Mouse (Mus musculus) granulocyte monocyte progenitor cell, adult 5-6 weeks (primary cell): ENCODE data around the gene B4galt5. TPM values are rescaled to one million over a fixed set of nuclear protein-coding genes. Genes with fewer than 3 reads are reported as not detected.

Experiments used
- ATAC-seq: replicated peaks from 2 replicates; pipeline ENCODE4 v1.8.0; 2016; ENCODE audit warnings: mild to moderate bottlenecking, moderate TSS enrichment, inconsistent platforms; ENCODE audit not compliant: poor library complexity, severe bottlenecking
- total RNA-seq, 2 experiments: library from RNA; stranded (forward) in 1 of 2; stranded (reverse) in 1 of 2; fragments of 200-712, 200-1000 nt in 1 of 2; fragments of >200 nt in 1 of 2; fragmentation: Nextera tagmentation in 1 of 2; gene quantifications; 2 replicates each; pipeline ENCODE4 v1.2.3; 2014 to 2017

Gene B4galt5
- total RNA-seq, 2 experiments from 2014 or later = 5.0 to 19.3 TPM

- ATAC-seq = no peak
These were observed 14.7 kb downstream of the B4galt5 start for GRCm38 (mm10) chr2:167334312-167334711.

GRCm38 (mm10) chr2:167333450-167333849 lies 15.5 kb downstream of the B4galt5 start:
- ATAC-seq = no peak

GRCm38 (mm10) chr2:167332336-167332987 lies 16.5 kb downstream of the B4galt5 start:
- ATAC-seq = no peak

GRCm38 (mm10) chr2:167331432-167331921 lies 17.5 kb downstream of the B4galt5 start:
- ATAC-seq = no peak

- no peak for ATAC-seq
These were observed 18.4 kb downstream of the B4galt5 start for GRCm38 (mm10) chr2:167330581-167330980.

GRCm38 (mm10) chr2:167329478-167330262 lies 19.3 kb downstream of the B4galt5 start:
- ATAC-seq = no peak

GRCm38 (mm10) chr2:167328340-167328739 lies 20.6 kb downstream of the B4galt5 start:
- no peak for ATAC-seq

- ATAC-seq = no peak
These were observed 22.4 kb downstream of the B4galt5 start for GRCm38 (mm10) chr2:167326582-167326981.

- no peak for ATAC-seq
These were observed 24.6 kb downstream of the B4galt5 start for GRCm38 (mm10) chr2:167324151-167324930.

GRCm38 (mm10) chr2:167323116-167323515 lies 25.9 kb downstream of the B4galt5 start:
- no peak for ATAC-seq

GRCm38 (mm10) chr2:167321372-167321771 lies 27.6 kb downstream of the B4galt5 start:
- no peak for ATAC-seq

GRCm38 (mm10) chr2:167318981-167319380 lies 30.0 kb downstream of the B4galt5 start:
- ATAC-seq = peak; percentile 99

- no peak for ATAC-seq
These were observed 32.2 kb downstream of the B4galt5 start for GRCm38 (mm10) chr2:167316724-167317187.

GRCm38 (mm10) chr2:167314491-167314890 lies 34.5 kb downstream of the B4galt5 start:
- no peak for ATAC-seq

GRCm38 (mm10) chr2:167313501-167314326 lies 35.3 kb downstream of the B4galt5 start:
- peak; percentile 91 for ATAC-seq

GRCm38 (mm10) chr2:167310121-167310520 lies 38.9 kb downstream of the B4galt5 start:
- no peak for ATAC-seq

GRCm38 (mm10) chr2:167309286-167309685 lies 39.7 kb downstream of the B4galt5 start:
- no peak for ATAC-seq

- no peak for ATAC-seq
These were observed 41.3 kb downstream of the B4galt5 start for GRCm38 (mm10) chr2:167307716-167308115.

GRCm38 (mm10) chr2:167306626-167307541 lies 42.1 kb downstream of the B4galt5 start:
- no peak for ATAC-seq
